Mouse (Mus musculus) heart, embryonic 11.5 days (tissue): ENCODE data around the gene Adpgk. TPM values are rescaled to one million over a fixed set of nuclear protein-coding genes. Genes with fewer than 3 reads are reported as not detected.
"Not testable (repeated sequence)": the region's sequence is repeated elsewhere in the genome, so short reads cannot be mapped to it uniquely, and the experiment has no call there.

Experiments
- ATAC-seq: fragments of 200-750 bp; cut with Nextera tagmentation; replicated peaks from 2 replicates; pipeline ENCODE4 v1.8.0; 2017; ENCODE audit warnings: moderate library complexity; ENCODE audit not compliant: insufficient number of reproducible peaks, low FRiP score, low TSS enrichment
- H3K27ac ChIP-seq: fragments of 300-500 bp; sonication (generic); 2 replicates; pipeline ENCODE4 v1.5.1; 2014; ENCODE audit warnings: mild to moderate bottlenecking, low read depth, low read length
- H3K27me3 ChIP-seq: fragments of 300-500 bp; sonication (generic); 2 replicates; pipeline ENCODE4 v1.6.1; 2014; ENCODE audit warnings: mild to moderate bottlenecking, low read length, mixed read lengths; ENCODE audit not compliant: control insufficient read depth, insufficient read depth
- H3K36me3 ChIP-seq: fragments of 300-500 bp; sonication (generic); 2 replicates; pipeline ENCODE4 v1.6.1; 2014; ENCODE audit warnings: mild to moderate bottlenecking, low read length, moderate library complexity, mixed read lengths; ENCODE audit not compliant: control insufficient read depth, insufficient read depth
- H3K4me1 ChIP-seq: fragments of 300-500 bp; sonication (generic); 2 replicates; pipeline ENCODE4 v1.6.1; 2014; ENCODE audit warnings: low read length; ENCODE audit not compliant: control insufficient read depth, insufficient read depth
- H3K4me2 ChIP-seq: fragments of 300-500 bp; sonication (generic); 2 replicates; pipeline ENCODE4 v1.6.1; 2014; ENCODE audit warnings: mild to moderate bottlenecking, moderate library complexity
- H3K4me3 ChIP-seq: fragments of 300-500 bp; sonication (generic); 2 replicates; pipeline ENCODE4 v1.5.1; 2014; ENCODE audit warnings: low read depth, low read length
- H3K9ac ChIP-seq: fragments of 300-500 bp; sonication (generic); 2 replicates; pipeline ENCODE4 v1.6.1; 2014; ENCODE audit warnings: mild to moderate bottlenecking, low read depth, low read length, moderate library complexity
- H3K9me3 ChIP-seq: fragments of 300-500 bp; sonication (generic); replicated peaks from 2 replicates; pipeline ENCODE4 v1.6.1; 2016; ENCODE audit warnings: low read length; ENCODE audit not compliant: control insufficient read depth
- WGBS: fragments of 180-500 bp; shearing (Covaris S2); extraction: QIAGEN DNeasy Blood & Tissue Kit; methylation state at CpG from one replicate; pipeline ENCODE4 v1.1.7; 2014; ENCODE audit not compliant: insufficient replicate concordance; 5-methylcytosine and 5-hydroxymethylcytosine counted together
- polyA plus RNA-seq: library from polyadenylated mRNA; unstranded; fragments of >200 nt; fragmentation: Nextera tagmentation; extraction: Ambion mirVana; gene quantifications from 2 replicates; pipeline ENCODE4 v1.2.1, GENCODE M21; 2014

The Adpgk gene
- polyA plus RNA-seq, 1 experiment from 2014 or later: 29.5 TPM

- Histone ChIP-seq H3K9ac (no peak overlapping the region), H3K4me2 (no peak overlapping the region), H3K4me1 (no peaks in the 10 kb centered on the region), H3K4me3 (no peak overlapping the region), H3K9me3 (no peaks in the 10 kb centered on the region), H3K27me3 (no peaks in the 10 kb centered on the region), H3K27ac (no peak overlapping the region), H3K36me3 (peaks cover 3% of the 10 kb centered on the region; the same call in 1 of the 2 replicates)
- ATAC-seq: no peak
- WGBS: 78% methylated on average over 5 of the region's 5 CpGs
These were observed 47.1 kb downstream of the Adpgk start for GRCm38 (mm10) chr9:59338411-59338810.

DNA sequence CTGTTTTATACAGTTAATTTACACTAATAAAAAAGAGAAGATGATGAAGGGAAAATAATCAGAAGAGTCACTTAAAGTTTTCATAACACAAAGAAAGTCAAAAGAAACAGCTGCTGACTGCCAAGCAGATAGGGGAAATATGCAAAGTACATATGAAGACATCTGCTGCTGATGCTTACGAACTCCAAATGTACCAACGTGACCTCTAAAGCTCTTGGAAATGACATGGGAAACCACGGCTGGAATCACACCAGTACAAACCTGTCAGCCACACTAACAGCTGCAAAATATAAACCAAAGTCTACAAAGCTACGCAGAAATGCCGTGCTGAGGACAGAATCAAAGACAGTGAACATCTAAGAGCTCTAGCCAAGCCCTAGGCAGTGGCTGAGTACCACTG is 47.7 kb downstream of the Adpgk start:
- Histone ChIP-seq H3K9me3 (no peaks in the 10 kb centered on the region), H3K4me1 (no peaks in the 10 kb centered on the region), H3K4me2 (no peak overlapping the region), H3K27me3 (no peaks in the 10 kb centered on the region), H3K4me3 (no peak overlapping the region), H3K9ac (no peak overlapping the region), H3K36me3 (peaks cover 3% of the 10 kb centered on the region; the same call in 1 of the 2 replicates), H3K27ac (no peak overlapping the region)
- no peak for ATAC-seq
- WGBS: 78% methylated on average over 5 of the region's 5 CpGs

DNA sequence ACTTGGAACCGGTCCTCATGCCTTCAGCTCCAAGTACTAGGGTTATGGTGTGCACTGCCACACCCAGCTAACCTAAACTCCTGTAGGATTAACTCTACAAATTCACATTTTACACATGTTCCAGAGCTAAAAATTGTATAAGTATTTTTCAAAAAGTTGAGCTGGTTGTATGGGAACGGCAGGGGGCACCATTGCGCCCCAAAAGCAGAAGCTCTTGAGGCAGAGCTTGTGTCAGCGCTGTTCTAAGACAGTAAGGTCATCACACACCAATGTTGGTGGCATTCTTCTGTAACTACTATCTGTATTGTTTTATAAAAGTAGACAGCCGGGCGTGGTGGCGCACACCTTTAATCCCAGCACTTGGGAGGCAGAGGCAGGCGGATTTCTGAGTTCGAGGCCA is 48.6 kb downstream of the Adpgk start:
- peaks cover 3% of the 10 kb centered on the region; the same call in 1 of the 2 replicates for H3K36me3 ChIP-seq
- WGBS: 78% methylated on average over 8 of the region's 9 CpGs

DNA sequence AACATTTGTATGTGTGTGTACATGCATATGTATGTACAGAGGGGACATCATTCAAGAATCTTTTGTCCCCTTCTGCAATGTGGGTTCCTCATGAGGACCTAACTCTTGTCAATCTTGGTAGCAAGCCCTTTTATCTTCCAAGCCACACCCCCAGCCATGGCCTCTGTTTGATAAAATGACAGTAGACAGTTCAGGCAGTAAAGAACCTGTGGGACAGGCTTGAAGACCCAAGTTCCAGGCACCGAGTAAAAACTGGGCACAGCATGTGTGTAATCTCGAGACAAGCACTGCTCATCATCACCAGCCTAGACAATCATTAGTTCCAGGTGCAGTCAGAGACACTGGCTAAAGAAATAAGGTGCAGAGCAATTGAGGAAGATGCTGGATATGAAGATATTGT is 54.8 kb downstream of the Adpgk start:
- no peak for ATAC-seq
- no peaks in the 10 kb centered on the region for H3K4me1 ChIP-seq
- H3K4me3 ChIP-seq: no peak overlapping the region
- no peak overlapping the region for H3K9ac ChIP-seq
- WGBS: 62% methylated on average over 2 of the region's 2 CpGs
- H3K4me2 ChIP-seq: no peak overlapping the region
- H3K36me3 ChIP-seq: peaks cover 3% of the 10 kb centered on the region; the same call in 1 of the 2 replicates
- H3K27me3 ChIP-seq: no peaks in the 10 kb centered on the region
- H3K27ac ChIP-seq: no peak overlapping the region
- no peaks in the 10 kb centered on the region for H3K9me3 ChIP-seq

More for the DNA sequence above, 48.6 kb downstream of the Adpgk start:
- H3K27me3 ChIP-seq: no peaks in the 10 kb centered on the region
- no peak for ATAC-seq
- H3K27ac ChIP-seq: no peak overlapping the region
- H3K4me2 ChIP-seq: no peak overlapping the region
- no peaks in the 10 kb centered on the region for H3K9me3 ChIP-seq
- H3K4me1 ChIP-seq: no peaks in the 10 kb centered on the region
- no peak overlapping the region for H3K9ac ChIP-seq
- no peak overlapping the region for H3K4me3 ChIP-seq

DNA sequence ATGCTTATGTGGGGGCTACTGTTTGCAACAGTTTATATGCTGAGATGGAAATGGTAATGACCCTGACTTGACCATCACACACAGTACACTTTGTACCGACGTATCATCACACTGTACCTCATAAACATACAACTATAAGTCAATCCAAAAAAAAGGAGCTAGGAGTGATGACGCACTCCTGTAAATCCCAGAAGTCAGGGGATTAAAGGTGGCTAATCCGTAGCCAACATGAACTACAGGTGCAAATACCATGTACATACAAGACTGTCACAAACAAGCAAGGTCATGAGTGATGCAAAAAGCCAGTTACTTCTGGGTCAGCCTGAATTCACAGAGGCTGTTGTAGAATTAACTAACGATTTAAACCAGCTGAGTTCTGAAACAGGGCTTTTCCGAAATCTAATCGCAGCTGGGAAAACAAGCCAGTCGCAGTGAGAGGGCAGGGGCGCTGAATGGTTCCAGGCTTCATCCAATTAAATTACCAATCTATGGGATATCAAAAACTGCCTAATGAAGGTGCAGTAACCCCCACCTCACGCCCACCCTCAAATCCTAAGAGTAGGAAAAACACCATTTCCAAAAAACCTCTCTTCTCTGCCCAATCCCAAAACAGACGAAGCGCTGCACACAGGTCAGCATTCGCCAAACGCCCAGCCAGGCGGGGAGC is 61.4 kb downstream of the Adpgk start:
- H3K9ac ChIP-seq: peak overlapping the region; percentile 71
- ATAC-seq: no peak
- no peaks in the 10 kb centered on the region for H3K9me3 ChIP-seq
- H3K36me3 ChIP-seq: no peaks in the 10 kb centered on the region
- WGBS: 12% methylated on average over 15 of the region's 15 CpGs
- H3K4me2 ChIP-seq: peak overlapping the region; percentile 53
- no peaks in the 10 kb centered on the region for H3K27me3 ChIP-seq
- H3K4me3 ChIP-seq: peak overlapping the region; percentile 57
- H3K27ac ChIP-seq: peak overlapping the region; percentile 51; the same call in 1 of the 2 replicates
- no peaks in the 10 kb centered on the region for H3K4me1 ChIP-seq

DNA sequence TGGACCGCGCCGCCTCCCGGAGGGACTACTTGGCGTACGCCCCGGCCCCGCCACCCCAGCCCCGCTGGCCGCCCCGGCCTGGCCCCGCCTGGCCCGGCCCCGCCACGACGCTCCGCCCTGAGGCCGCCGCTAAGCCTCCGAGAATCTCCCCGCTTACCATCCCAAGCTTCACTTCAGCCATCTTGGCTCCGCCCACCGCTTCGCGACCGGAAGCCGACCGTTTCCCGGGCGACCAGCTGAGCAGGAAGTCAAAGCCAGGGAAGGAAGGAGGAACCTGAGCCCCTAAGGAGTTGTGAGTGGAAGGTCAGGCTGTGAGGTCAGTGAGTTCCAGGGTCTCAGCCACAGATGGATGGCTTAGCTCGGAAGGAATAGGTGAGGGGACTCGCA is 61.9 kb downstream of the Adpgk start, which contains the start of gene Bbs4:
Gene Bbs4 (minus strand): TSS at position 256 of the 387 bp plus-strand sequence.
- under 1% methylated on average over 32 of the region's 32 CpGs for WGBS
- Histone ChIP-seq H3K27ac (peak within 1 kb of the TSS; percentile 51; the same call in 1 of the 2 replicates), H3K9ac (peak within 1 kb of the TSS; percentile 71), H3K4me1 (no peaks in the 10 kb centered on the region), H3K36me3 (no peaks in the 10 kb centered on the region), H3K4me3 (peak within 1 kb of the TSS; percentile 57), H3K9me3 (no peaks in the 10 kb centered on the region), H3K4me2 (peak within 1 kb of the TSS; percentile 53), H3K27me3 (no peaks in the 10 kb centered on the region)
- ATAC-seq: peak; percentile 90

DNA sequence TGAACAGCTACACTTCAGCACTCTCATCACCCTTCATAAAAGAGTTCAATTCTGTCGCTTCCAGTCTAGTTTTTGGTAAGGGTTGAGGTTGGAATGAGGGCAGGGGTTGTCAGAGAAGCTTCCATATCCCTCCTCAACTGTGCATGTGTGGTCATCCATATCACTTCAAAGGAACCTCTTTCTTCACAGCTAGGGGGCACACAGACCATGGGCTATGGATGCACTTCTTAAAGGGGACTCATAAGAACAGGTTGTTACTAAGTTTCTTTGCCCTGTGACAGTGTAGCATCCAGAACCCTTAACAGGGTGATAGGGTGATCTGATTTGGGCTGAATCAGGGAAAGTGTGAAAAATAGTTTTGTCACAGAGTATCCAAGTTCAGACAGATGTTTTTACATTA is 66.7 kb downstream of the Adpgk start:
- 51% methylated on average over 1 of the region's 1 CpGs for WGBS
- ATAC-seq, H3K4me3 ChIP-seq: not testable (repeated sequence)

DNA sequence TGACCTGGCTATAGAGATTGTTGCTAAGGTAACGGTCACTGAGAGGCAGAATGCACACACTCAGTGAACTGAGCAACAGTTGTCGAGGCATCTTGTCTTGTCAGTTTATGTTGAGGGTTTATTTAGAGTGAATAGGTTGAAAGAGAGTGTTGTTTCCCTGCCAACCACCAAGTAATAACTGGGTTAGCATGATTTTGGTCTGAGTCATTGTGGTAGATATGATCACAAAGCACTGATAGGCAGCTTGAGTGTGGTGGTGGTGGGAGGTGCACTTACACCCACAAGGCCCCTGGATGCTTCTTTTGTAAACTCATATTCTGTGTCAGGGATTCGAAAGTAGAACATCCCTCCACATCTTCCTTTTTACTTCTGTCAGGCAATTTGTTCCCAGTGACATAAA is 69.1 kb downstream of the Adpgk start:
- not testable (repeated sequence) for H3K27ac ChIP-seq, H3K4me1 ChIP-seq, H3K4me2 ChIP-seq, ATAC-seq, H3K9ac ChIP-seq, H3K36me3 ChIP-seq, H3K4me3 ChIP-seq, H3K9me3 ChIP-seq, H3K27me3 ChIP-seq
- 80% methylated on average over 1 of the region's 3 CpGs for WGBS

More for the DNA sequence above, 66.7 kb downstream of the Adpgk start:
- not testable (repeated sequence) for H3K9me3 ChIP-seq, H3K27ac ChIP-seq, H3K4me1 ChIP-seq, H3K27me3 ChIP-seq, H3K36me3 ChIP-seq, H3K9ac ChIP-seq, H3K4me2 ChIP-seq

GRCm38 (mm10) chr9:59369220-59369619 is 77.9 kb downstream of the Adpgk start:
- no peaks in the 10 kb centered on the region for H3K27me3 ChIP-seq
- no peak for ATAC-seq
- H3K9ac ChIP-seq: no peak overlapping the region
- H3K4me2 ChIP-seq: no peak overlapping the region
- 74% methylated on average over 5 of the region's 5 CpGs for WGBS
- 0 out of 2 replicates have a peak, but pooled peaks cover 3% of the 10 kb centered on the region for H3K9me3 ChIP-seq
- no peaks in the 10 kb centered on the region for H3K36me3 ChIP-seq
- H3K4me1 ChIP-seq: no peaks in the 10 kb centered on the region
- no peak overlapping the region for H3K27ac ChIP-seq
- no peak overlapping the region for H3K4me3 ChIP-seq
